Mouse (Mus musculus) hematopoietic stem cell, adult 5-6 weeks (primary cell): ENCODE measurements around the gene Adgrv1. TPM values are rescaled to one million over a fixed set of nuclear protein-coding genes. Genes with fewer than 3 reads are reported as not detected.
"Not testable (repeated sequence)": the region's sequence is repeated elsewhere in the genome, so short reads cannot be mapped to it uniquely, and the experiment has no call there.

Experiments used
- ATAC-seq, 2 experiments: fragments of 125-278 bp in 1 of 2; replicated peaks in 1 of 2; 2 replicates each; pipeline ENCODE4 v1.8.0; 2016 to 2017; ENCODE audit warnings: inconsistent platforms in 2 of 2, mild to moderate bottlenecking in 2 of 2, moderate number of reproducible peaks in 2 of 2, low read depth in 1 of 2, moderate TSS enrichment in 1 of 2; ENCODE audit not compliant: low FRiP score in 2 of 2, poor library complexity in 2 of 2, severe bottlenecking in 2 of 2, insufficient read depth in 1 of 2, low TSS enrichment in 1 of 2
- total RNA-seq: library from RNA; stranded (forward); fragments of 172-1452, 232-1000 nt; gene quantifications from 2 replicates; pipeline ENCODE4 v1.2.3, GENCODE M21; 2017

Gene Adgrv1
- total RNA-seq, 1 experiment from 2014 or later: not detected

- ATAC-seq: no peak
These were observed 2.4 kb downstream of the Adgrv1 start for GRCm38 (mm10) chr13:81630566-81630965.

GRCm38 (mm10) chr13:81629395-81629794 lies 3.6 kb downstream of the Adgrv1 start:
- ATAC-seq: peak; percentile 65 to 79

DNA sequence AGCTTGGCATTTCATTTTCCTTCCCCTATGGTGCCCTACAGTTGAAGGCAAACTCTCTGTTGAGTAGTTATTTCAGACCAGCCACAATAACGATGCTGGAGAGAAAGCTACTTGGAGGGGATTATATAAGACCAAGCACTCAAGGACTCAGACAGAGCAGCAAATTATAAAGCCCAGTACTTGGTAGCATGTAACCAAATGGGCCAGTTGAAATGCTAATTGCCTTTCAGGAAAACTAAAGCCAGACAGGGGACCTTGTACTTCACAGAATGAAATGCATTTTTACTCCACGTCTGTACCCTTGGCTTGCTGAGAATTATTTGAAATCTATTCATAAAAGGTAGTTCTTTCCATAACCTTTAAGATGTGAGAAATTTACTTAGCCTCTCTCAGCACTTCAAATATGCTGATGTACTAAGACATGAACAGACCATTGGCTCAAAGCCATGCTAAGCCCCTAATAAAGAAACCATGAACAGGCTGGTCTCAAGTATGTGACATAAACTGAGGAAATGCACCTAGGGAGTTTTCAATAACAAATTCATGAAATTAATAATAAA lies 4.2 kb downstream of the Adgrv1 start:
- no peak for ATAC-seq

DNA sequence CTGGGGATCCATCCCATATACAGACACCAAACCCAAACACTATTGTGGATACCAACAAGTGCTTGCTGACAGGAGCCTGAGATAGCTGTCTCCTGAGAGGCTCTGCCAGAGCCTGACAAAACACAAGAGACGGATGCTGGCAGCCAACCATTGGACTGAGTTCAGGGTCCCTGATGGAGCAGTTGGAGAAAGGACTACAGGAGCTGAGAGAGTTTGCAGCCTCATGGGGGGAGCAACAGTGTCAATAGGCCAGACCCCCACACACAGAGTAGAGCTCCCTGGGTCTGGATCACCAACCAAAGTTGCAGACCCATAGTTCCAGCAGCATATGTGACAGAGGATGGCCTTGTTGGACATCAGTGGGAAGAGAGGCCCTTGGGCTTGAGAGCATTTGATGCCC lies 5.1 kb downstream of the Adgrv1 start:
- ATAC-seq: not testable (repeated sequence)

- ATAC-seq: no peak
These were observed 22.6 kb downstream of the Adgrv1 start for GRCm38 (mm10) chr13:81610349-81610748.

GRCm38 (mm10) chr13:81606991-81607390 lies 26.0 kb downstream of the Adgrv1 start:
- no peak for ATAC-seq

DNA sequence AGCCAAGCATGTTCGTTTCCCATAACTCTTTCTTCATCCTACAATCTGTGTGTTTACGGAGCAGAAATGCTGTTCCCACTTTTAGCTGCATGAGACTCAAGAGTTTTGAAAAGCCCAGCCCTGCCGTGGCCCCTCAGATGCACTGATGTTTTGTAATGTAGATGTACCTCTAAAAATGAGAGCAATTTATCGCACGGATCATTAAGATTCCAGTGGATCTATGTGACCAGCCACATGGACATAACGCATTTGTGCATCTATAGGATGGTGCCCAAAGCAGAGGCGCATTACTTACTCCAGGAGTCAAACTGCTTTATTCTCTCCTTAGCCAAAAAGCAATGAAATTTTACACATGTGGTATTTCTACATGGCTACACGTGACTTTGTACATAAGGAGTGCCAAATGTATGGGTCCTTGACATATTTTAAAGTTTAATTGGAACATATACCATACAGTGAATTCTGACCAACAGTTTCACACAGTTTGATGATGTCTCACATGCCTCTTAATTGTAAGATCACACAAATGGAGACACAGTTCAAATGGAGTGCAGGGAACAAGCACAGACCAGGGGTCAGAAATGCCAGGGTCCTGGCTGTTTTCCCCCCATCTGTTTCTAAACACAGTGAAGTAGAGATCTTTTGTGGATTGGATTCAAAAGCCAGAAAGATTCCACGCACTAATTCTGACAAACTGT lies 35.9 kb downstream of the Adgrv1 start:
- ATAC-seq: no peak

DNA sequence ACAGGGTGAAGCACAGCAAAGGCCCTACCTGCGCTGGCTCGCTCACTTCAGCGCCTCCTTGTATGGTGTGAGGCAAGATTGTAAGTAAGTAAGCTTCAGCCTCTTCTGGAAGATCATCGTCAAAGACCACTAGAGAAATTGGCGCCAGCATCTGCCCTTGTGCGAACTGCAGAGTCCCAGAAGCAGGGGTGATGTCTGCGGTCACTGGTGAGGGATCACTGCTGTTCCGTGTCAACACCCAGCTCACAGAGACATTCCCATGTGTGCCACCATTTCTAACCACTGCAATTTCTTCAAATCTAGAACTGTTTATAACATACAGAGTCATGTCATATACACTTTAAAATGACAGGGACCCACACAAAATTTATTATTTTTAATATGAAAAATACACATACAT lies 54.3 kb downstream of the Adgrv1 start:
- no peak for ATAC-seq

DNA sequence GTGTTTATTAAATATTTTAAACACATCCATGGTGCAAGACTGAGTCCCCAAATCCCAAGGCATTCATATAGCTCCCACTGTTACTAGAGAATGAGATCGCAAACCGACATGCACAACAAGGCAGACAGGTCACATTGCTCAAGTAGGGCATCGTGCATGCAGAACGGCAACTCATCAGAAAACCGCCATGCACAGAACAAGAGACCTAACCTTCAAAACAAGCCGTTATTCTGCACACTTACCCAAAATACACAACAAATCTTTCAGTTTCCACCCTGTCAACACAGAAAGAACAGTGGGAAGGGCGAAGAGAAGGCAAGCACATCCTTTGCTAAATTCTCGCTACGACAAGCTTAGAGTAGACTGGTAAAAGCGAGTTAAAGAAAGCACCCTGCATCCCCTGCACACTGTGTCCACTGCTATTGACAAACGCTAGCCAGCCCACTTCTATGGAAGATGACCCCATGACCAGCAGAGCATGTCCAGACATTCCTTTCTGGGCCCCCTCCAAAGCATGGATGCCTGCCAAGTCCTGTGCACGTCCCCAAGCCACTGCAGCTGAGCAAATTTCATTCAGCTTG lies 62.6 kb downstream of the Adgrv1 start:
- no peak for ATAC-seq

DNA sequence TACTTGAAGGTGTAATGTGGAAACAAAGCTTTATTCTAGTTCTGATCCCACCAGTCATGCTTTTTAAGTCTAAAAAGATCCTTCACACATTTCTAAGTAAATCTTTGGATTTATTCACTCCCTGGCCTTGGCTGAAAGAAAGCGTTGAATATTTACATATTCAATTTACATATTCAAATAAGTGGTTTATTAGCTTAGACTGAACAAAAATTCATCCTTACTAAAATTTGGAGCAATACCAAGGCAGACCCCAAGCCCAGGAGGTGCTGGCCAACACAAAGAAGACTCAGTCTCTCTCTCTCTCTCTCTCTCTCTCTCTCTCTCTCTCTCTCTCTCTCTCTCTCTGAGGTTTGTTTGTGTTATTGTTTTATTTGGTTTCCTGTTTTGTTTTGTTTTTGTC lies 82.9 kb downstream of the Adgrv1 start:
- ATAC-seq: no peak

GRCm38 (mm10) chr13:81534916-81535315 lies 98.0 kb downstream of the Adgrv1 start:
- no peak for ATAC-seq

DNA sequence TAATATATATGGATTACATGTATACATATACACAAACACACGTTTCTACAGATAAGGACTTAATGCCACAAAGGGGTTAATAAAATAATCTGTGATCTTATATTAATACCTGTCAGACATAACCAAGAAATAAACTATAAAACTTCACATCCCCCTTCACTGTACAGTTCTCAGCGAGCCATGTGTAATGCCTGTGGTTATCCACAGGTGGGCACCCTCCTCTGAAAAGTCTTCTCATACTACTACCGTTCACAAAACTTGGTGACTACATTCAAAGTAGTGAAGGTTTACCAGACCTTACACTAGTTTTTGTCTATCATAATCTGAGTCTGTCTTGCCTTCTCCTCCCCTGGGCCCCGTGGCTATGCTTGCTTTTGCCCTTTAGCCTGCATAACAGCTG lies 106.3 kb downstream of the Adgrv1 start:
- peak; percentile 65 to 77; a peak in 3 of 4 replicates for ATAC-seq

DNA sequence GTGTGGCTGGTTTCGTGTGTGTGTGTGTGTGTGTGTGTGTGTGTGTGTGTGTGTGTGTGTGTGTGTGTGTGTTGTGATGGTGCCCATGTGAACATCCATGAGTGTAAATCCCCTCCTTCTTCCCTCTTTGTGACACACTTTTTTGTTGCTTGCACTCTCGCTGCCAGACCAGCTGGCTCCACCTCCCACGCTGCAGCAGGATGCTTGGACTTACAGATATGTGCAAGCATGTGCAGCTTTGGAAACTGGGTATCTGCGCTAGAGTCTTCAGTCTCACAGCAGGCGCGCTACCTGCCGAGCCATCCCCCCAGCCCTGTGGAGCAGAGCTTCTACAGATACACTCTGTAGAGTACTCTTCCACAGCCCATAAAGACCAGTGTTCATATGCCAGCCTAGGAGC lies 122.8 kb downstream of the Adgrv1 start:
- no peak for ATAC-seq

DNA sequence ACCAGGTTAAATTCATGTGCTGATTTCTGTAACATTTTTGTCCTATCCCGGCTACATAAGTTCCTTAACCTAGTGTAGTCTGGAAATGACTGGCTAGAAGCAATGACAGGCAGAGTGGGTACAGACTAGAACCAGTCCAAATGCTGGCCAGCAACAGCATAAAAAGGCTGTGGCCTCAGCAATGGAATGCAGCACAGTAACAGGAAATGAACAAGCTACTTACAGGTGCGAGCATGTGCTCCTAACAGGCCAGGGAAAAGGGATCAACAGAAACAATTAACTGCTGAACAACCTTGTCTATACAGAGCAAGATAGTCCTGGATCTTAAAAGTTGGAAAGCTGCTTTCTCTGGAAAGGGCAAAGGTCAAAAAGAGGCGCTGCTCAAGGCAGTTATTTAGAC lies 135.9 kb downstream of the Adgrv1 start:
- ATAC-seq: no peak

DNA sequence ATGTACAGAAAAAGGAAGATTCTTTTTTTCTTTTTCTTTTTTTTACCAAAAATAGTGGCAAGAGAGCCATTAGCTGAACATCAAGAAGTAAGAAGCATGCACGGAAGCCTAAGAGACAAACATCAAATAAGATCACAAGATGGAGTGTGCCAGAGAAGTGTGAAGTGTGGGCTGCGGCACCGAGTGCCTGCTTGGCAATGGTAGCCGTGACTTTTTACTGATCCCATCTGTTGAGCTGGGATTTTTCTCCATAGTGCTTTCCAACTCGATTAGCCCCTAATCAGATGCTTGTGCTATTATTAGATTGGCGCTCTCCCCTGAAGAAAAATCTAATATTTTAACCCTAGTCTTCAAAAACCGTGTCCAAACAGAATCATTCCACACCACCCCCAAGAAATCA lies 141.0 kb downstream of the Adgrv1 start:
- no peak for ATAC-seq

DNA sequence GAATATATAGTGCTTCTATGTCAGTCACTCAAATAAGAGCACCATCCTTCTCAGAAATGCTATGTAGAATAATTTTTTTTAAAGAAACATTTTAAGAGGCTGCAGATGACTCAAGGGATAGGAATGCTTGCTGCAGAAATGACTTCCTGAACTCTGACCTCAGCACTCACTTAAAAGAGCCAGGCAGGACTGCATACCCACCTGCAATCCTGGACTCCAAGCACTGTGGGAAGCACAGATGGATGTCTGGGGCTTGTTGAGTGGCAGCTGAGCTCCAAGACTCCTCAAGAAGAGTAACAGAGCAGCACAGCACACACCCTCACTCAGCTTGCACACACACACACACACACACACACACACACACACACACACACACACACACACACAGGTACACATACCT lies 146.0 kb downstream of the Adgrv1 start:
- ATAC-seq: no peak

DNA sequence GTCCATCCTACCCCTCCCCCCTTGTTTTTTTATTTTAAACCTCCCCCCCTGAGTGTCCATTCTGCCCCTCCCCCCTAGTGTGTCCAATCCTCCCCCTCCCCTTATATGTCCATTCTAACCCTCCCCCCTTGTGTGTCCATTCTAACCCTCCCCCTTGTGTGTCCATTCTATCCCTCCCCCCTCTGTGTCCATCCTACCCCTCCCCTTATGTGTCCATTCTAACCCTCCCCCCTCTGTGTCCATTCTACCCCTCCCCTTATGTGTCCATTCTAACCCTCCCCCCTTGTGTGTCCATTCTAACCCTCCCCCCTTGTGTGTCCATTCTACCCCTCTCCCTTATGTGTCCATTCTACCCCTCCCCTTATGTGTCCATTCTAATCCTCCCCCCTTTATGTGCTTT lies 159.2 kb downstream of the Adgrv1 start:
- ATAC-seq: no peak

DNA sequence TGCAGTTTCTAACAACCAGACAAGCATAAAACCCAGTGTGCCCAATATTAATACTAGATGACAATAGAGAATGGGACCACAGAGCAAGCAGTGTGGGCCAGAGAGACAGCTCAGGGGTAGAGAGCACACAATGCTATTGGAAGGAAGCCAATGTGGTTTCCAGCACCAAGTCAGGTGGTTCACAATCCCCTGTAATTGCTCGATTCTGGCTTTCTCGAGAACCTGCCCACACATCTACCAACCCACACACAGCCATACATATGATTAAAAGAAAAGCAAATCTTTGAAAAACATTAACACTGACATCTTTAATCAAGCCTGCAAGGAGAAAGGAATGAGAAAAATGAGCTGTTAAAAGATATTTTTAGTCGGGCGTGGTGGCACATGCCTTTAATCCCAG lies 166.3 kb downstream of the Adgrv1 start:
- ATAC-seq: no peak

- no peak for ATAC-seq
These were observed 167.2 kb downstream of the Adgrv1 start for GRCm38 (mm10) chr13:81465794-81466193.
